ENCODE assay signal across 12 mouse cellular contexts in the genomic region with DNA sequence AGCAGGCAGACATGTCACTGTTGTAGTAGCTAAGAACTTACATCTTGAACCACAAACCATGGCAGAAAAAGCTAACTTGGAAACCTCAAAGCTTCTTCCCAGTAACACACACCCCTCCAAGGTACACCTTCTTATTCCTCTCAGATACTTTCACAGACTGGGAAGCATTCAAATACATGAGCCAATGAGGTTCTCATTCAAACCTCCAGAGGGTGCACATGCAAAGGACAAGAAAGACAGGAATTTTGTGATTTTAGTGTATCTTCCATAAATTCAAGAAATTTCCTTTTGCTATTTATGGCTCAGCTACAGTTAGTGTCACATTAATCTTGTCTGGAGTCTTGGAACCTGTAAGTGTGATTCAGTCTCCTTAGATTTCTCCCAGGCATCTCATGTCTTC.
"Had no signal": no experiment of that assay in that cellular context is flagged by ENCODE, and none has a peak within 500 bp of the region (broad histone marks: within the 10 kb centered on the region; RNA-seq: fewer than 3 reads in every experiment).

No protein-coding gene starts in this region.

- DNase-seq: kidney, adult 11 months; kidney, adult 9 months; kidney, postnatal 10 days; layer of hippocampus, adult 9-11 months; layer of hippocampus, postnatal 36 days; right cerebral cortex, postnatal 14 days; thymus, adult 2 months; thymus, postnatal 36 days had no signal

- H3K27ac ChIP-seq: limb, embryonic 15.5 days; liver, embryonic 12.5 days; midbrain, embryonic 12.5 days; neural tube, embryonic 13.5 days had no signal

- H3K4me3 ChIP-seq: limb, embryonic 15.5 days; liver, embryonic 12.5 days; midbrain, embryonic 12.5 days; neural tube, embryonic 13.5 days had no signal
